Mouse (Mus musculus): ENCODE results near the gene Gzmb.

- no peak for TF ChIP-seq POLR2A (IDR thresholded peaks at IDR 0.05; ENCODE audit: control insufficient read depth, extremely low read depth, insufficient read depth, low read length, poor library complexity)
- no peak for TF ChIP-seq CTCF (IDR thresholded peaks at IDR 0.05; ENCODE audit: borderline replicate concordance, control insufficient read depth, extremely low read depth, insufficient read depth, low read length, poor library complexity)
Observed at GRCm38 (mm10) chr14:56304149-56304548, 42.1 kb upstream of the Gzmb start.

All from thymus, adult 2 months (tissue).